Comparison of ENCODE assay signal across 17 mouse cellular contexts in genomic region chr8:44656031-44656430, GRCm38 (mm10).
"Had no signal": no experiment of that assay in that cellular context is flagged by ENCODE, and none has a peak within 500 bp of the region (broad histone marks: within the 10 kb centered on the region; RNA-seq: fewer than 3 reads in every experiment).

No protein-coding gene starts in this region.

- H3K36me3 ChIP-seq: liver, embryonic 13.5 days; liver, embryonic 15.5 days; midbrain, embryonic 13.5 days; midbrain, embryonic 15.5 days; neural tube, embryonic 12.5 days; stomach, embryonic 15.5 days had no signal

- DNase-seq: liver, embryonic 13.5 days; liver, postnatal 0 days; lung, postnatal 10 days; right cerebral cortex, postnatal 14 days; thymus, adult 2 months; thymus, postnatal 25 days; thymus, postnatal 4 days had no signal

- H3K27me3 ChIP-seq: liver, embryonic 13.5 days; liver, embryonic 15.5 days; megakaryocyte, embryonic 14.5 days; midbrain, embryonic 13.5 days; midbrain, embryonic 15.5 days; neural tube, embryonic 12.5 days; stomach, embryonic 15.5 days had no signal

- H3K27ac ChIP-seq: liver, embryonic 13.5 days; liver, embryonic 15.5 days; macrophage; midbrain, embryonic 13.5 days; midbrain, embryonic 15.5 days; neural tube, embryonic 12.5 days; stomach, embryonic 15.5 days; stomach, postnatal 0 days had no signal

- H3K4me1 ChIP-seq: liver, embryonic 13.5 days; liver, embryonic 15.5 days; megakaryocyte, embryonic 14.5 days; midbrain, embryonic 13.5 days; midbrain, embryonic 15.5 days; neural tube, embryonic 12.5 days; stomach, embryonic 15.5 days had no signal

- H3K9me3 ChIP-seq: liver, embryonic 13.5 days; liver, embryonic 15.5 days; midbrain, embryonic 13.5 days; midbrain, embryonic 15.5 days; neural tube, embryonic 12.5 days; stomach, embryonic 15.5 days had no signal

- H3K4me2 ChIP-seq: liver, embryonic 11.5 days; liver, embryonic 13.5 days; liver, embryonic 15.5 days; midbrain, embryonic 11.5 days; midbrain, embryonic 13.5 days; midbrain, embryonic 15.5 days; neural tube, embryonic 12.5 days; stomach, embryonic 15.5 days had no signal

- H3K9ac ChIP-seq: liver, embryonic 13.5 days; liver, embryonic 15.5 days; liver, postnatal 0 days; midbrain, embryonic 13.5 days; midbrain, embryonic 15.5 days; neural tube, embryonic 12.5 days; stomach, embryonic 15.5 days had no signal

- H3K4me3 ChIP-seq: liver, embryonic 13.5 days; liver, embryonic 15.5 days; megakaryocyte, embryonic 14.5 days; midbrain, embryonic 13.5 days; midbrain, embryonic 15.5 days; neural tube, embryonic 12.5 days; stomach, embryonic 15.5 days had no signal

- ATAC-seq: liver, postnatal 0 days; midbrain, embryonic 13.5 days; midbrain, embryonic 15.5 days had no signal
